Mouse (Mus musculus): ENCODE measurements around the gene Slc4a3. TPM values are rescaled to one million over a fixed set of nuclear protein-coding genes. Genes with fewer than 3 reads are reported as not detected.

Slc4a3 gene
- polyA plus RNA-seq (2014; fragmentation: Illumina TruSeq; extraction: RNeasy Lipid Tissue Mini Kit (QIAGEN cat#74804); ENCODE audit: low read depth, low replicate concordance): not detected

GRCm38 (mm10) chr1:75545965-75546956 lies at the start of gene Slc4a3:
Gene Slc4a3 (plus strand): TSS chr1:75546266.

DNA sequence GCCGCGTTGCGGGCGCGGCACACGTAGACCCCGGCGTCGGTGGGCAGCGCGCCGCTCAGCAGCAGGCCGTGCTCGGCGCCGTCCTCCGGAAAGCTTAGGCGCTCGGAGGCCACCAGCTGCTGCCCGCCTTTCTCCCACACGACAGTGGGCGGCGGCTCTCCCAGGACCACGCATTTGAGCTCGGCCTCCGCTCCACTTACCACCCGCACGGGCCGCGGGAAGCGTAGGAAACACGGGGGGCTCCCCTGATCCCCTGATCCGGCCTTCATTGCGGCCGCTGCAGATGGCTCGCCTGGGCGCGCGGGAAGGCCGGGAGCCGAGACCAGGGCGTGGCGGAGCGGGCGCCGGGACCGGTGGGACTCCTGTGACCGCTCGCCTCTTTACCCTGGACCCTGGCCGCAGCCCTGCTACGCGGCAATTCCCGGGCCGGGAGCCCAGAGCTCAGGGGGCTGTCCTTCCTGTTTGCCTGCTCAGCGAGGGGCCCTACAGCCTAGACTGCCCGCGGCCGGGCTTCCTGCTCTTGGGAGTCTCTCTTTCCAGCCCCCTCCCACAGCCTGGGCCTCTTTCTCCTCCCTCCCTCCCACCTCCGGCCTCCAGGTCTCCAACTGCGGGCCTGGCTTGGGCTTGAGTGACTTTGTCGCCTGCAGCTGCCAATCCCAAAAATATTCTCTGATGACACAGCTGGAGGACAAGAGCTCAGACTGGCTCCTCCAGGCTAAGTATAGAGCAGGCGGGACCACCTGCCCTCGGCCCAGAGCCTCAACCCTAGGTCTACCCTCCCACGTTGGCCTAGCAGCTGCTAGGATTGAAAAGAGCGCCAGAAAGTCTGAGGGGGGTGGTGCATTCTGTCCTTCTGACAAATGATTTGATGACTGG lies 39.9 kb upstream of the Slc4a3 start, which contains the start of gene Obsl1:
TSS of gene Obsl1 (minus strand) at position 497 of the 876 bp plus-strand sequence.

DNA sequence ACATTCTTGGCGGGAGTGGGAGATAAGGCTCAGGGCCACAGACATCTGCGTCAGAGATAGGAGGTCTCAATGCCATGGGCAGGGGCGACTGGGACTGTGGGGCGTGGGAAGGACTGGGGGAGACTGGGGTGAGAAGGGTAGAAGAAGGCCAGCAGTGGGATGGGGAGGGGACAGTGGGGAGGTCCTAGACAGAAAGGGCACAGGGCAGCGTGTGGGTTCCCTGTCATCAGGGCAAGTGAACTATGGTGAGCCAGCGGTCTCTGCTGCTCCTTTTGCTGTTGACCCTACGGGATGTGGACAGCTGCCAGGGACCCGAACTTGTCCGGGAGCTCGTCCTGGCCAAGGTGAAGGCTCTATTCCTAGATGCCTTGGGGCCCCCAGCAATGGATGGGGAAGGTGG lies 39.1 kb upstream of the Slc4a3 start, which contains the start of gene Inha:
TSS of gene Inha (plus strand) at position 72 of the 400 bp plus-strand sequence.

GRCm38 (mm10) chr1:75521321-75522031 lies 24.6 kb upstream of the Slc4a3 start, which contains the start of gene Stk11ip:
Gene Stk11ip (plus strand): TSS chr1:75521529.

Other genes starting within 250 kb of the Slc4a3 start
- 4.9 TPM for gene Dnpep, start 228.3 kb upstream of the Slc4a3 start, polyA plus RNA-seq (2014; fragmentation: Illumina TruSeq; extraction: RNeasy Lipid Tissue Mini Kit (QIAGEN cat#74804); ENCODE audit: low read depth, low replicate concordance)
- 0.26 TPM for gene Des, start 185.9 kb upstream of the Slc4a3 start, polyA plus RNA-seq (2014; fragmentation: Illumina TruSeq; extraction: RNeasy Lipid Tissue Mini Kit (QIAGEN cat#74804); ENCODE audit: low read depth, low replicate concordance)
- gene Speg, start 171.0 kb upstream of the Slc4a3 start, polyA plus RNA-seq (2014; fragmentation: Illumina TruSeq; extraction: RNeasy Lipid Tissue Mini Kit (QIAGEN cat#74804); ENCODE audit: low read depth, low replicate concordance): not detected
- 5.5 TPM for gene Gmppa, start 110.3 kb upstream of the Slc4a3 start, polyA plus RNA-seq (2014; fragmentation: Illumina TruSeq; extraction: RNeasy Lipid Tissue Mini Kit (QIAGEN cat#74804); ENCODE audit: low read depth, low replicate concordance)
- not detected for gene Asic4, start 95.8 kb upstream of the Slc4a3 start, polyA plus RNA-seq (2014; fragmentation: Illumina TruSeq; extraction: RNeasy Lipid Tissue Mini Kit (QIAGEN cat#74804); ENCODE audit: low read depth, low replicate concordance)
- not detected for gene Chpf, start 67.0 kb upstream of the Slc4a3 start, polyA plus RNA-seq (2014; fragmentation: Illumina TruSeq; extraction: RNeasy Lipid Tissue Mini Kit (QIAGEN cat#74804); ENCODE audit: low read depth, low replicate concordance)
- not detected for gene Tmem198, start 66.7 kb upstream of the Slc4a3 start, polyA plus RNA-seq (2014; fragmentation: Illumina TruSeq; extraction: RNeasy Lipid Tissue Mini Kit (QIAGEN cat#74804); ENCODE audit: low read depth, low replicate concordance)
- not detected for gene Obsl1, start 39.8 kb upstream of the Slc4a3 start, polyA plus RNA-seq (2014; fragmentation: Illumina TruSeq; extraction: RNeasy Lipid Tissue Mini Kit (QIAGEN cat#74804); ENCODE audit: low read depth, low replicate concordance)
- not detected for gene Inha, start 39.2 kb upstream of the Slc4a3 start, polyA plus RNA-seq (2014; fragmentation: Illumina TruSeq; extraction: RNeasy Lipid Tissue Mini Kit (QIAGEN cat#74804); ENCODE audit: low read depth, low replicate concordance)
- 0.87 TPM for gene Stk11ip, start 24.7 kb upstream of the Slc4a3 start, polyA plus RNA-seq (2014; fragmentation: Illumina TruSeq; extraction: RNeasy Lipid Tissue Mini Kit (QIAGEN cat#74804); ENCODE audit: low read depth, low replicate concordance)